In genomic region chr7:96655096-96655716, GRCm38 (mm10) we compare ENCODE assay signal across 20 mouse cellular contexts.
DNase-seq lines count a peak whose midpoint lies in the region; ATAC-seq lines count a peak whose summit lies in the region.
"Had no signal": no experiment of that assay in that cellular context is flagged by ENCODE, and none has a peak within 500 bp of the region (broad histone marks: within the 10 kb centered on the region; RNA-seq: fewer than 3 reads in every experiment).

No protein-coding gene starts in this region.

- H3K27me3 ChIP-seq in neural tube, embryonic 11.5 days (ENCODE audit: control insufficient read depth, insufficient read depth, low read length): no peaks in the 10 kb centered on the region
- H3K27me3 ChIP-seq in neural tube, embryonic 15.5 days (replicated peaks): no peaks in the 10 kb centered on the region
- peaks cover 12% of the 10 kb centered on the region for H3K27me3 ChIP-seq in liver, embryonic 12.5 days (replicated peaks)
- H3K27me3 ChIP-seq: embryonic facial prominence, embryonic 13.5 days had no signal

- intact Hi-C loops in heart, postnatal 25 days (cut with DNase I): no loop called here

- H3K4me2 ChIP-seq in neural tube, embryonic 11.5 days (ENCODE audit: low read depth): no peak overlapping the region
- H3K4me2 ChIP-seq in neural tube, embryonic 15.5 days: no peak overlapping the region
- H3K4me2 ChIP-seq in liver, embryonic 12.5 days: no peak overlapping the region
- H3K4me2 ChIP-seq: embryonic facial prominence, embryonic 13.5 days; heart, embryonic 15.5 days; hindbrain, embryonic 12.5 days; neural tube, embryonic 13.5 days had no signal

- H3K27ac ChIP-seq in neural tube, embryonic 11.5 days (ENCODE audit: low read depth, low read length): 0 out of 2 replicates have a peak overlapping the region, but pooled peaks have one; percentile 39
- no peak overlapping the region for H3K27ac ChIP-seq in neural tube, embryonic 15.5 days (replicated peaks)
- H3K27ac ChIP-seq in liver, embryonic 12.5 days: no peak overlapping the region
- H3K27ac ChIP-seq: heart, embryonic 15.5 days; hindbrain, embryonic 12.5 days; layer of hippocampus, adult 2 months; neural tube, embryonic 13.5 days had no signal

- no peaks in the 10 kb centered on the region; the same call in 1 of the 2 replicates for H3K9me3 ChIP-seq in neural tube, embryonic 11.5 days (ENCODE audit: control insufficient read depth, low read length)
- H3K9me3 ChIP-seq in neural tube, embryonic 15.5 days (replicated peaks): no peaks in the 10 kb centered on the region
- H3K9me3 ChIP-seq in liver, embryonic 12.5 days (replicated peaks): no peaks in the 10 kb centered on the region
- H3K9me3 ChIP-seq: embryonic facial prominence, embryonic 13.5 days; heart, embryonic 15.5 days; hindbrain, embryonic 12.5 days; neural tube, embryonic 13.5 days had no signal

- no peaks in the 10 kb centered on the region for H3K36me3 ChIP-seq in neural tube, embryonic 11.5 days (ENCODE audit: control insufficient read depth, insufficient read depth, low read length)
- H3K36me3 ChIP-seq in neural tube, embryonic 15.5 days: no peaks in the 10 kb centered on the region
- no peaks in the 10 kb centered on the region for H3K36me3 ChIP-seq in liver, embryonic 12.5 days
- H3K36me3 ChIP-seq: embryonic facial prominence, embryonic 13.5 days; heart, embryonic 15.5 days; hindbrain, embryonic 12.5 days; neural tube, embryonic 13.5 days had no signal

- H3K4me1 ChIP-seq in neural tube, embryonic 11.5 days (ENCODE audit: control insufficient read depth, insufficient read depth, low read length): peaks cover 56% of the 10 kb centered on the region
- peaks cover 42% of the 10 kb centered on the region for H3K4me1 ChIP-seq in neural tube, embryonic 15.5 days
- H3K4me1 ChIP-seq in liver, embryonic 12.5 days: peaks cover 5% of the 10 kb centered on the region; the same call in 1 of the 2 replicates

- ATAC-seq in neural tube, embryonic 11.5 days (ENCODE audit: insufficient read depth, low FRiP score, low TSS enrichment): 0 out of 2 replicates have a peak, but pooled peaks have one; percentile 33
- no peak for ATAC-seq in neural tube, embryonic 15.5 days (ENCODE audit: low FRiP score)
- ATAC-seq in liver, embryonic 12.5 days: no peak

- DNase-seq in heart, adult 11 months: peak; percentile 80
- no peak for DNase-seq in heart, postnatal 25 days (ENCODE audit: low spot score)
- peak; percentile 37 for DNase-seq in neural tube, embryonic 11.5 days (ENCODE audit: low spot score)
- peak; percentile 65 for DNase-seq in embryo, embryonic 9.5 days (ENCODE audit: extremely low spot score)
- no peak for DNase-seq in urinary bladder, adult 18-20 months (ENCODE audit: low spot score in 2 of 2)
- DNase-seq: adrenal gland, postnatal 25 days; cerebellum, adult 11 months; cerebellum, postnatal 14 days; kidney, adult 8-10 months; kidney, postnatal 14 days; liver; lung, adult 18-20 months; thymus, adult 2 months had no signal

- no peak overlapping the region for H3K4me3 ChIP-seq in neural tube, embryonic 11.5 days (ENCODE audit: low read depth, low read length)
- H3K4me3 ChIP-seq in neural tube, embryonic 15.5 days (replicated peaks): no peak overlapping the region
- no peak overlapping the region for H3K4me3 ChIP-seq in liver, embryonic 12.5 days
- H3K4me3 ChIP-seq: embryonic facial prominence, embryonic 13.5 days; heart, embryonic 15.5 days; hindbrain, embryonic 12.5 days; layer of hippocampus, adult 2 months; neural tube, embryonic 13.5 days had no signal

- H3K9ac ChIP-seq in neural tube, embryonic 11.5 days (ENCODE audit: low read length): no peak overlapping the region
- no peak overlapping the region for H3K9ac ChIP-seq in neural tube, embryonic 15.5 days (replicated peaks)
- no peak overlapping the region for H3K9ac ChIP-seq in liver, embryonic 12.5 days
- H3K9ac ChIP-seq: embryonic facial prominence, embryonic 13.5 days; heart, embryonic 15.5 days; hindbrain, embryonic 12.5 days; neural tube, embryonic 13.5 days had no signal

- WGBS in neural tube, embryonic 11.5 days: 21% methylated on average over 3 of the region's 3 CpGs
- WGBS in neural tube, embryonic 15.5 days: 43% methylated on average over 3 of the region's 3 CpGs
- WGBS in liver, embryonic 12.5 days (ENCODE audit: insufficient replicate concordance): 54% methylated on average over 3 of the region's 3 CpGs

Comparison
In these comparisons a context has a peak if more than half of its experiments do, and no peak if none do; other contexts are left out.
1. DNase-seq: peak in heart, adult 11 months (single experiment), neural tube, embryonic 11.5 days (single experiment) and embryo, embryonic 9.5 days (single experiment); none in heart, postnatal 25 days (single experiment) and urinary bladder, adult 18-20 months (0 of 2).